Mouse (Mus musculus) heart, embryonic 14.5 days (tissue): Measurements from ENCODE around the gene Htr2a. TPM values are rescaled to one million over a fixed set of nuclear protein-coding genes. Genes with fewer than 3 reads are reported as not detected.

Experiments used
- ATAC-seq: fragments of 200-750 bp; cut with Nextera tagmentation; 2 replicates; pipeline ENCODE4 v1.8.0; 2017; ENCODE audit warnings: low read depth, moderate TSS enrichment; ENCODE audit not compliant: insufficient number of reproducible peaks, insufficient read depth, low FRiP score
- H3K27ac ChIP-seq, 2 experiments: fragments of 200-500 bp in 1 of 2; fragments of 300-500 bp in 1 of 2; sonication (generic) in 1 of 2; replicated peaks in 1 of 2; 2 replicates each; pipeline ENCODE4 v1.5.1; 2012 to 2014; ENCODE audit warnings: low read depth in 2 of 2, low read length in 2 of 2, control low read depth in 1 of 2, mild to moderate bottlenecking in 1 of 2, mixed read lengths in 1 of 2; ENCODE audit not compliant: control insufficient read depth in 1 of 2, insufficient read depth in 1 of 2
- H3K27me3 ChIP-seq: fragments of 300-500 bp; sonication (generic); 2 replicates; pipeline ENCODE4 v1.6.1; 2014; ENCODE audit warnings: mild to moderate bottlenecking, low read length, control low read depth; ENCODE audit not compliant: control insufficient read depth, insufficient read depth
- H3K36me3 ChIP-seq: fragments of 300-500 bp; sonication (generic); 2 replicates; pipeline ENCODE4 v1.6.1; 2014; ENCODE audit warnings: mild to moderate bottlenecking, control low read depth, low read length, mixed read lengths; ENCODE audit not compliant: control insufficient read depth, insufficient read depth
- H3K4me1 ChIP-seq, 2 experiments: fragments of 200-500 bp in 1 of 2; fragments of 300-500 bp in 1 of 2; sonication (generic) in 1 of 2; 2 replicates each; pipeline ENCODE4 v1.6.1; 2012 to 2014; ENCODE audit warnings: low read length in 2 of 2, control low read depth in 1 of 2, mixed read lengths in 1 of 2; ENCODE audit not compliant: control insufficient read depth in 2 of 2, insufficient read depth in 2 of 2
- H3K4me2 ChIP-seq: fragments of 300-500 bp; sonication (generic); 2 replicates; pipeline ENCODE4 v1.6.1; 2014; ENCODE audit warnings: mild to moderate bottlenecking, low read length
- H3K4me3 ChIP-seq, 2 experiments: fragments of 200-500 bp in 1 of 2; fragments of 300-500 bp in 1 of 2; sonication (generic) in 1 of 2; 2 replicates each; pipeline ENCODE4 v1.5.1; 2012 to 2014; ENCODE audit warnings: low read length in 2 of 2, mild to moderate bottlenecking in 2 of 2, control low read depth in 1 of 2, low read depth in 1 of 2, moderate library complexity in 1 of 2; ENCODE audit not compliant: control insufficient read depth in 1 of 2, insufficient read depth in 1 of 2
- H3K9ac ChIP-seq: fragments of 300-500 bp; sonication (generic); 2 replicates; pipeline ENCODE4 v1.6.1; 2014; ENCODE audit warnings: mild to moderate bottlenecking, low read length
- H3K9me3 ChIP-seq: fragments of 300-500 bp; sonication (generic); 2 replicates; pipeline ENCODE4 v1.6.1; 2016; ENCODE audit warnings: low read length, control low read depth; ENCODE audit not compliant: control insufficient read depth
- WGBS: fragments of 180-500 bp; shearing (Covaris S2); extraction: QIAGEN DNeasy Blood & Tissue Kit; methylation state at CpG from one replicate; pipeline ENCODE4 v1.1.7; 2014; 5-methylcytosine and 5-hydroxymethylcytosine counted together
- polyA plus RNA-seq: library from polyadenylated mRNA; unstranded; fragments of >200 nt; fragmentation: Nextera tagmentation; extraction: Ambion mirVana; gene quantifications from 2 replicates; pipeline ENCODE4 v1.2.1, GENCODE M21; 2014

Htr2a gene
- polyA plus RNA-seq, 1 experiment from 2014 or later = 1.2 TPM

DNA sequence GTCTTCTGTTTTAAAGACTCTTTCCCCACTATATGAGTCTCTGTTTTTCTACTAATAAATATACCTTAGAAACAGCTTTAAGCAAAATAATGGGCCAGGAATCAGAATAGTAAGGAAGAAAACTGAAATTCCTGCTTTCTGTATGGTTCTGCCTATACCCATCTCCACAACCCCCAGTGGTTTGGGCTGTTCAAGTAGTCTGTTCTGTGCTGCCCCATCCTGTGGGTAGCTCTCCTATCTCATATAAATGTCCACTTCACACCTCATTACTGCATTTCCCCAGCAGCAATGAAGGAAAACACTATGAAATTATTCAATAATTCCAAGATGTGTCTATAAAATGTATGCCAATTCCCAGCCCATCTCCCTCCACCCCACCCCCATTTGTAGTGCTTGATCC lies 56.8 kb downstream of the Htr2a start:
- Histone ChIP-seq H3K9me3 (no peaks in the 10 kb centered on the region), H3K36me3 (no peaks in the 10 kb centered on the region), H3K4me2 (no peak overlapping the region), H3K4me3 (no peak overlapping the region), H3K4me1 (0 out of 4 replicates have a peak, but pooled peaks cover 0 to 4% of the 10 kb centered on the region in 2 experiments), H3K9ac (no peak overlapping the region), H3K27ac (no peak overlapping the region), H3K27me3 (no peaks in the 10 kb centered on the region)
- no peak for ATAC-seq

DNA sequence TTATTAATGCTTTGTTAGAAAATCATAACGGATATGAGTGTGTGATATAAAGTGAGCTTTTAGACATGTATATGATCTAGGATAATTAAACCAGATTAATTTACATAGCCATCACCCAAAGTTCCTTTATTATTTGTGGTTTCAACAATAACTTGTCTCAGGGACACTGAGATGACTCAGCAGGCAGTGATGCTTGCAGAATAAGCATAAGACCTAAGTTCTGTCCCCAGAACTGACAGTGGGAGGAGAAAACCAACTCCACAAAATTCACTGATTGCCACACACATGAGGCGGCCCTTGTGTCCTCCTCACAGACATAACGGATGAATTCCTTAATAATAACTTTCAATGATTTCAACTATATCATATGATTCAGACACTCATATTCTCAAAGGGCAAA lies 58.6 kb downstream of the Htr2a start:
- H3K27me3 ChIP-seq = no peaks in the 10 kb centered on the region
- WGBS = 85% methylated on average over 3 of the region's 3 CpGs
- ATAC-seq = no peak
- H3K4me3 ChIP-seq = no peak overlapping the region
- no peak overlapping the region for H3K27ac ChIP-seq
- no peaks in the 10 kb centered on the region for H3K9me3 ChIP-seq
- H3K36me3 ChIP-seq = no peaks in the 10 kb centered on the region
- no peak overlapping the region for H3K4me2 ChIP-seq
- peaks cover 0 to 4% of the 10 kb centered on the region in 2 experiments; a peak in 1 of 4 replicates for H3K4me1 ChIP-seq
- no peak overlapping the region for H3K9ac ChIP-seq

DNA sequence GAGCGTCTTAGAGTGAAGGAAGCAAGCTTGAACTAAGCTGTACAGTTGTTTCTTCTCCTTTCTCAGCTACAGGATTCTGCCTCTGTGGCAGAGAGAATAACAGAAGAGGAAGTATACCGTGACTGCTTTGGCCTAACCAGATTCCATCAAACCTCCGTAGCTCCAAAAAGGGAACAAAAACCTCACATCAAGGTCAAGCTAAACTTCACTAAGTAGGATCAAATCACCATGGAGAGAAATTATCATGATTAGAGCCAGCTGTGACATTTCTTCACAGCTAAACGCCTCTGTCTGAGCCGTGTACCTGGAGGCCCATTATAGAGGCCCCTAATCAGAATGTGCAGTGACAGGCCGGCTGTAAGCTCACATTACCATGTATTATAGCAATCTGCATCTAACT lies 63.3 kb downstream of the Htr2a start:
- Histone ChIP-seq H3K9ac (no peak overlapping the region), H3K9me3 (no peaks in the 10 kb centered on the region), H3K4me1 (peaks cover 0 to 4% of the 10 kb centered on the region in 2 experiments; a peak in 1 of 4 replicates), H3K27ac (no peak overlapping the region), H3K4me3 (no peak overlapping the region), H3K4me2 (no peak overlapping the region), H3K27me3 (no peaks in the 10 kb centered on the region), H3K36me3 (no peaks in the 10 kb centered on the region)
- 62% methylated on average over 6 of the region's 6 CpGs for WGBS
- no peak for ATAC-seq

DNA sequence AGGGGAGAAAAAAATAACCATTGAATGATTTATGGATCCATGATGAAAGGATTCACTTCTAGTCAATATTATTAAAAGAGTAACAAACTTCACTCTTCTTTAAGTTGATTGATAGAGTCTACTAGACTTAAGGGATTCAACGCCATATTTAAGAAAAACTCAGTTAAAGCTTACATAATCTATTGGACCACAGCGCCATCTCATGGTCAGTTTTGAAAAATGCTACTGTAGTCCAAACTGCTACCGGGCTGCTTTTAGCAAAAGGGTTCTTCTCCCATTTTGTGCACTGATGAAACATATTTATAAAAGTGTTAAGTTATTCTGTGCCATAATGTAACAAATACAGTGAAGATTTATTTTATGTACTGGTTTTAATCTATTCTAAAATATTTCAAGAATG lies 68.4 kb downstream of the Htr2a start:
- no peak for ATAC-seq
- H3K4me3 ChIP-seq = no peak overlapping the region
- no peak overlapping the region for H3K27ac ChIP-seq
- no peaks in the 10 kb centered on the region for H3K27me3 ChIP-seq
- no peak overlapping the region for H3K9ac ChIP-seq
- H3K9me3 ChIP-seq = no peaks in the 10 kb centered on the region
- WGBS = 25% methylated on average over 3 of the region's 3 CpGs
- H3K4me2 ChIP-seq = no peak overlapping the region
- no peaks in the 10 kb centered on the region for H3K4me1 ChIP-seq
- H3K36me3 ChIP-seq = no peaks in the 10 kb centered on the region

DNA sequence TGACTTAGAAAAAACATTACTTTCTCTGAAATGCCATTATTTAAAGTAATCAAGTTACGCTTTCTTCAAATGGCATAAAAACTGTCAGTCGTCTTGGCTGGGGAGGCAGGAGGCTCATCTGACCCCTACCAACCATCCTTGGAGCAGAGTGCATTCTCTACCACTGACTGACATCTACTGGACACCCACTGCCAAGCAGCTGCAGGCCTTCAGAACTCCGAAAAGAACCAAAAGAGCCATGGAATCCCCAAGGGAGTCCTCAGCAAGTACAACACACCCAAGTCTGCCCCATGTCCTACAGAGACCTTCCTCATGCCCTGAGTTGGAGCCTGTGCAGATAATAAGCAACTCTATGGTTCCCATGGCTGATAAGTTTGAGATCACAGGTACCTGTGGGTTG lies 82.9 kb downstream of the Htr2a start:
- Histone ChIP-seq H3K27me3 (no peaks in the 10 kb centered on the region), H3K4me3 (no peak overlapping the region), H3K9me3 (no peaks in the 10 kb centered on the region), H3K4me2 (no peak overlapping the region), H3K27ac (no peak overlapping the region), H3K9ac (no peak overlapping the region), H3K36me3 (no peaks in the 10 kb centered on the region), H3K4me1 (no peaks in the 10 kb centered on the region)
- no peak for ATAC-seq
- WGBS = 59% methylated on average over 3 of the region's 3 CpGs

DNA sequence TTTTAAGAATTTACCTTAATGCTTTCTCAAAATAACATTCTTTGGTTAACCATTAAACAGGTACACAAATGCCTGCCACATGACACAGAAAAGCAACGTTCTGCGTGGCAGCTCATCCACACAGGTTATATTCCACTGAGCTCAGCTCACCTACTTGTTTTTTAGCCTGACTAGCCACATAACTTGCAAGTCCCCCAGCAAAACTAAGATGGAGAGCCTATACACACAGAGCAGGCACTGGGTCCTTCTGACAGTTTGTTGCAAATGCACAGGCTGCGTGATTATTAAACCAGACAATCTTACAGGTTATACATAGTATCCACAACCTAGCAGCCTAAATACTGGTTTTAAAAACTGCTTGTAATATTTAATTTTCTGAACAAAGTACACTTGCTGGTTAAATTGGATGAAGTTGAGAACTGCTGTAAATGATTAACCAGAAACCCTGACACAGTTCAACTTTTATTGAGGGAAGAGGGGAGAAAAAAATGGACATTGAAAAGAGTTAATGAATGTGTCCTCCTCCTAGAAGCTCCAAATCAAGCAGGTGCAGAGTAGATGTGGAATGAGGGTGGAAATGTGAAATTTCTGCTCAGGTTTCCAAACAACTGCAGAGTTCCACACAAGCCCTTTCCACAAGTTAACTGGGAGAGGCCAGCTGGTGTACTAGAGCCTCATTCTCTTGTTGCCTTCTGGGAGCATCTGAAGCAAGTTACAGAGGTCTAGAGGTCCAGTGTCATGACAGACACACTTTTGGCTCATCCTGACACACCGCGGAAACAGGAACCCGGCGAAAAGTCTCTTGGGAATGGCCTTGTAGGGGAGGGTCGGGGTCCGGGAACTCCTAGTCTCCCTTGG lies 90.8 kb downstream of the Htr2a start:
- Histone ChIP-seq H3K36me3 (peaks cover 15% of the 10 kb centered on the region), H3K27ac (peak overlapping the region; percentile 35 to 71; a peak in 2 of 4 replicates), H3K27me3 (no peaks in the 10 kb centered on the region), H3K4me1 (peaks cover 3 to 14% of the 10 kb centered on the region in 2 experiments; a peak in 2 of 4 replicates), H3K9ac (peak overlapping the region; percentile 91), H3K4me3 (peak overlapping the region; percentile 58 to 90), H3K4me2 (peak overlapping the region; percentile 75), H3K9me3 (no peaks in the 10 kb centered on the region)
- no peak; the same call in 1 of the 2 replicates for ATAC-seq
- whole genome bisulfite sequencing = 28% methylated on average over 9 of the region's 9 CpGs

DNA sequence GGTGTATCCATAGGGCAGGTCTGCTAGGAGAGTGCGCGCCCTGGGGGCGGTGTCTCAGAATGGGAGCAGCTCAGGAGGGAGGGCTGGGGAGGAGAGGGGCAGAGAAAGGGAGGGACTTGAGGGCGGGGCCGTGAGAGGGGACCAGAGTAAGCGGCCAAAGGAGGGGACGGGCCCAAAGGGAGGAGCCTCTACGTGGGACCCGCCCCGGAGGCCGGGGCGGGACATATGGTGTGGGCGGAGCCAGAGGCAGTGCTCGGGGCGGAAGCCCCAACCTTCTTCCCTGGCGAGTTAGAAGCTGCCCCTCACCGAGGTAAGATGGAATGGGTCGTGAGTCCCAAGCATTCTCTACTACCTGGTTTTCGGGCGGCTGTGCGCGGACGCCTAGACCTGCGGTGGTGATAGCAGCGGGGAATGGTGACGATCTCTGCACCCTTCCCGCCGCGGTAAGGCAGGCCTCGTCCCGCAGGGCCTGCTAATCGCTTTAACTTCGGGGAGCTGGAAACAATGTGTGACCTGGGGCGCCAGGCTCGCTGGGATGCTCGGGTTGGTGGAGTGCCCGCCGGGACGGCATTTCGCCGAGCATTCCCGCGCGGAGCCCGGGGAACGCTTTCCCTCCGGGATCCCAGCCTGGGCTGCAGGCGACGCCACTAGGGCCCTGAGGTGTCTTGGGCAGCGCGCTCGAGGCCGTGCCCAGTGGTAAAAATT lies 91.6 kb downstream of the Htr2a start, which contains the start of gene Esd:
TSS of gene Esd (plus strand) at position 219 of the 705 bp plus-strand sequence.
- H3K9me3 ChIP-seq = no peaks in the 10 kb centered on the region
- no peaks in the 10 kb centered on the region for H3K27me3 ChIP-seq
- peak within 1 kb of the TSS; percentile 75 for H3K4me2 ChIP-seq
- peak within 1 kb of the TSS; percentile 71 to 78 for H3K27ac ChIP-seq
- H3K4me3 ChIP-seq = peak within 1 kb of the TSS; percentile 86 to 90
- WGBS = 0% methylated on average over 53 of the region's 53 CpGs
- H3K36me3 ChIP-seq = peaks cover 23% of the 10 kb centered on the region
- H3K9ac ChIP-seq = peak within 1 kb of the TSS; percentile 91
- peaks cover 3 to 14% of the 10 kb centered on the region in 2 experiments; a peak in 2 of 4 replicates for H3K4me1 ChIP-seq
- ATAC-seq = peak; percentile 99
